30 mouse cellular contexts compared by ENCODE assay signal in genomic region chr11:121625007-121625406, GRCm38 (mm10).
"Had no signal": no experiment of that assay in that cellular context is flagged by ENCODE, and none has a peak within 500 bp of the region (broad histone marks: within the 10 kb centered on the region; RNA-seq: fewer than 3 reads in every experiment).

No protein-coding gene starts in this region.

- H3K4me3 ChIP-seq: heart, embryonic 12.5 days; heart, embryonic 13.5 days; heart, embryonic 15.5 days; hindbrain, embryonic 10.5 days; hindbrain, embryonic 12.5 days; hindbrain, embryonic 13.5 days; hindbrain, embryonic 15.5 days; intestine, embryonic 15.5 days; kidney, embryonic 15.5 days; layer of hippocampus, adult 2 months; left cerebral cortex, adult 2 months had no signal

- H3K4me2 ChIP-seq: heart, embryonic 11.5 days; heart, embryonic 12.5 days; heart, embryonic 13.5 days; heart, embryonic 15.5 days; hindbrain, embryonic 12.5 days; hindbrain, embryonic 13.5 days; hindbrain, embryonic 14.5 days; hindbrain, embryonic 15.5 days; intestine, embryonic 15.5 days; kidney, embryonic 15.5 days had no signal

- H3K9me3 ChIP-seq: heart, embryonic 12.5 days; heart, embryonic 13.5 days; heart, embryonic 15.5 days; hindbrain, embryonic 10.5 days; hindbrain, embryonic 12.5 days; hindbrain, embryonic 13.5 days; hindbrain, embryonic 15.5 days; intestine, embryonic 15.5 days; kidney, embryonic 15.5 days had no signal

- H3K9ac ChIP-seq: heart, embryonic 12.5 days; heart, embryonic 13.5 days; heart, embryonic 15.5 days; hindbrain, embryonic 12.5 days; hindbrain, embryonic 13.5 days; hindbrain, embryonic 14.5 days; hindbrain, embryonic 15.5 days; intestine, embryonic 15.5 days; kidney, embryonic 15.5 days had no signal

- H3K27me3 ChIP-seq: heart, embryonic 12.5 days; heart, embryonic 13.5 days; heart, embryonic 15.5 days; hindbrain, embryonic 12.5 days; hindbrain, embryonic 13.5 days; hindbrain, embryonic 15.5 days; intestine, embryonic 15.5 days; kidney, embryonic 15.5 days had no signal

- H3K4me1 ChIP-seq: heart, embryonic 15.5 days; hindbrain, embryonic 10.5 days; hindbrain, embryonic 12.5 days; hindbrain, embryonic 13.5 days; hindbrain, embryonic 15.5 days; intestine, embryonic 15.5 days; kidney, embryonic 15.5 days had no signal

- DNase-seq: heart, postnatal 10 days; heart, postnatal 14 days; heart, postnatal 36 days; heart, postnatal 4 days; kidney, adult 18-20 months; kidney, adult 2 months; kidney, adult 8-10 months; kidney, adult 9 months; kidney, postnatal 10 days; kidney, postnatal 14 days; kidney, postnatal 25 days; kidney, postnatal 36 days; kidney, postnatal 4 days; layer of hippocampus, adult 9-11 months; layer of hippocampus, postnatal 36 days had no signal

- H3K27ac ChIP-seq: heart, embryonic 13.5 days; heart, embryonic 15.5 days; hindbrain, embryonic 10.5 days; hindbrain, embryonic 12.5 days; hindbrain, embryonic 13.5 days; hindbrain, embryonic 14.5 days; hindbrain, embryonic 15.5 days; hindbrain, postnatal 0 days; intestine, embryonic 15.5 days; kidney, embryonic 15.5 days; kidney, postnatal 0 days; layer of hippocampus, adult 2 months; left cerebral cortex, adult 2 months had no signal
